Mouse (Mus musculus) liver, embryonic 14.5 days (tissue): ENCODE data around the gene Fads6.

Experiments
- CTCF ChIP-seq: IDR thresholded peaks from 2 replicates; pipeline ENCODE4 v1.5.1; 2016; ENCODE audit warnings: antibody characterized with exemption, low read depth, control low read depth
- EP300 ChIP-seq: IDR thresholded peaks from 2 replicates; pipeline ENCODE4 v1.6.1; 2016; ENCODE audit warnings: antibody characterized with exemption, low read depth

GRCm38 (mm10) chr11:115334531-115334930 is 37.1 kb upstream of the Fads6 start, which contains the start of gene Otop3:
- TF ChIP-seq CTCF, result no peak
- no peak for TF ChIP-seq EP300
